Mouse (Mus musculus): ENCODE measurements around the gene Tmem116. TPM values are rescaled to one million over a fixed set of nuclear protein-coding genes. Genes with fewer than 3 reads are reported as not detected.
A peak's percentile ranks its signal among the peaks of the same experiment; 100 is the strongest.
"Not testable (repeated sequence)": the region's sequence is repeated elsewhere in the genome, so short reads cannot be mapped to it uniquely, and the experiment has no call there.

The Tmem116 gene
- total RNA-seq, 2 experiments from 2014 or later = 5.5 to 5.6 TPM

DNA sequence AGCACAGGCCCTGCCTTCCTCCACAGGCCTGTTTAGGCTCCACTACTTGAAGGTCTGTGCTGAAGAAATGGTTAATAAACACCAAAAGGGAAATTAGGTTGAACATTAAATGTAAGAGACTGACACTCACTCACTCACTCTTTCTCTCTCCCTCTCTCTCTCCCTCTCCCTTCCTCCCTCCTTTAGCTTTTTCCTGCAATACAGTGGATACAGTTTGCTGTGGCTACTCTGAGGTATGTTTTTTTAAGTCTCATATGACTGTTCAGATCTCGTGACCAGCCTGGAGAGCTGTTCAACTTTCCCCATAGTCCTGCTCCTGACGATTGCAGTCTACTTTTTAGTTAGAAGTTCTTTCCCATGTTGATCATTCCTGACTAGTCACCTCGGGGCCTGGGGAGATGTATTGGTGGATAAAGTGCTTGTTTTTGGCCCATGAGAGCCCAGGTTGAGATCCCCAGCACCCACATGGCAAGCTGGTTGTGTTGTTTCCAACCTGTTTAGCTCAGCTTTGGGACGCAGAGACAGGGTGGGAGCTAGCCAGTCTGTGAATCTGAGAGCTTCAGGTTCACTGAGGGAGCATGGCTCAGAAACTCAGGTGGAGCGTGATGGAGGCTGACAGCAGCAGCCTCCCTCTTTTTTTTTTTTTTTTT lies 12.0 kb downstream of the Tmem116 start:
- no peak for DNase-seq

- DNase-seq = no peak
These were observed 17.9 kb downstream of the Tmem116 start for GRCm38 (mm10) chr5:121469566-121469965.

DNA sequence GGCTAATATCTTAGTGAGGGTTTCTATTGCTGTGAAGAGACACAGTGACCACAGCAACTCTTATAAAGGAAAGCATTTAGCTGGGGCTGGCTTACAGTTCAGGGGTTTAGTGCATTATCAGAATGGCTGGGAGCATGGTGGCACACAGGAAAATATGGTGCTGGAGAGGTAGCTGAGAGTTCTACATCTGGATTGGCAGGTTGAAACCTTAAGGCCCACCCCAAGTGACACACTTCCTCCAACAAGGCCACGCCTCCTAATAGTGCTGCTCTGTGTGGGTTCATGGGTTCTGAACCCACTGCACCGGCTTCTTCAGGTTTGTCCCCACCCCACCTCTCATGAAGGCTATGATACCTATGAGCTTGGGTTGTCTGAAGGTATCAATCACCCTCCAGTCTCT lies 20.7 kb downstream of the Tmem116 start:
- no peak for DNase-seq

DNA sequence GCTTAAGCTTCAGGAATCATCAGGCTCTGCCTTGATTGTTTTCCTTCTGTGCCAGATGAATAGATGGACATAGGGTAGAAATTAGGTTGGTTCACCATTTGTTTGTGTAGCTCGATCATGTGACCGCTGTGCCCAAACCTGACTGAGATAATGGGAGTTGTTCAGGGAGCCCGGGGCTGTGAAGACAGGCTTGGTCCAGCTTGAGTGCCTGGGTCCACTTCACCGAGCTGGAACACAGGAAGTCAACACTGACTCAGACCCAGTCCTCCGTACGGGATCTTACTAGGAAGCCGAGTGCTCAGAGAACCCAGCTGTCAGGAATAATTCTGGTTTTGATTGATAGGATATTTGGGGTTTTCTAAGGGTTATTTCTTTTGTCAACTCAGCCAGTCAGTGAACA lies 22.9 kb downstream of the Tmem116 start:
- no peak for DNase-seq

DNA sequence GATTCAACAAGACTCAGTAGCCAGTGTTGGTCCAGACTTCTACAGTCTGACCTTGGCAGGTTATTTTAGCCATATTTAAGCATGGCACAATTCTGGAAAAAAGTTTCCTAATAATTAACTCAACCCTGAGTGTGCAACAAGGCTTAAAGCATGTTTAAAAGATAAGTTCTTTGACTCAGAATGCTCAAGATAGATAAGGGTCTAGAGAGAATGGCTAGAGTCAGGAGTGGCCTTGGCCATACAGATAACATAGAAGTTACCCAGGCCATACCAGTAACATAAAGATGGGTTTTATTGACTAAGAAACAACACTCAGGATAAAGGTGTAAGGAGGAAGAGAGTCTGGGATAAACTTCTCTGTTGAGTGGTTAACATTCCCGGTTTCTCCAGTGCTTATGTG lies 24.3 kb downstream of the Tmem116 start:
- no peak for DNase-seq

- DNase-seq = peak; percentile 46
These were observed 26.0 kb downstream of the Tmem116 start for GRCm38 (mm10) chr5:121477680-121478079.

- DNase-seq = no peak
These were observed 33.1 kb downstream of the Tmem116 start for GRCm38 (mm10) chr5:121484801-121485200.

GRCm38 (mm10) chr5:121493305-121493704 lies 41.6 kb downstream of the Tmem116 start:
- DNase-seq = no peak

GRCm38 (mm10) chr5:121500719-121501118 lies 49.0 kb downstream of the Tmem116 start:
- no peak for DNase-seq

DNA sequence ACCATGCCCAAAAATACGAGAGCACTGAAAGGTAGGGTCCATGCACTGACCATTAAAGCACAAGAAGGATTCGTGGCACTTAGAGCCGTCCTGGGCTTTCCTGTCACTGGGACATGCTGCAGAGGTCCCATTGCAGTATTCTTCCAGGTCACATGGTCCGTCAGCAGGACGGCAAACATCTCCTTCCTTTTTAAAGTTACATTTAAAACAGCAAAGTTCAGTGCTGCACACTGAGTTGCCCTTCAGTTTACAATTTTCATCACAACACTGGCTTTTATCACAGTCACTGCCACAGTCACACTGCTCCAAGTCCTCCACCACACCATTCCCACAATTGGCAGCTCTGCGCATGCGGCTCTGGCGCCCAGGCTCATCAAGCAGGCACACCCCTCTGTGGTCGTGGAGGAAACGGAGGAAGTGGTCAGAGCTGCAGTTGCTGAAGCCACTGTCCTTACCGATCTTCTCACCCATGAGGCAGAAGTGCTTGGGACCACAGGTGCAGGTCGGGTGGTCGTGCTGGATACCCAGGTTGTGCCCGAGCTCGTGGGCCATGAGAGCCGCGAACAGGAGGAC lies 49.8 kb downstream of the Tmem116 start:
- not testable (repeated sequence) for DNase-seq

DNA sequence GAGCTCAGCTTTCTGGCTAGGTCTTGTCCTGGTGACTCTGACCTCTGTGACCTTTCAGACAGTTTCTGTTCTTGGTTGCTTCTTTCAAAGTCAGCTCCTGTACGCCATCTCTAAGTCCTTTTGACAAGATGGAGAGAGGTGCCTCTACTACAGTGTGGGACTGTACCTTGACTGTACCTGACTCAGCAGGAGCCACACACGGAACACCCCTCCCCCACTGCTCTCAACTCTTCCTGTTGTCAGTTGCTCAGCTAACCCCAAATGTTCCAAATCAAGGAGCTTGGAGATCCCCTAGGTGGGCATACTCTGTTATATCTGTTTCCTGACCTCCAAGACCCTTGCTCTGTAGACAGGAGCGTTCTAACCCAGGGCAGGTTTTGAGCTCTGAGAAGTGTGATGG lies 51.5 kb downstream of the Tmem116 start, which contains the start of gene Adam1b:
Gene Adam1b, minus strand, starts transcription at position 205 of the 400 bp plus-strand sequence.
- no peak for DNase-seq

- no peak for DNase-seq
These were observed 55.2 kb downstream of the Tmem116 start for GRCm38 (mm10) chr5:121506846-121507245.

- DNase-seq = no peak
These were observed 58.3 kb downstream of the Tmem116 start for GRCm38 (mm10) chr5:121510009-121510408.

DNA sequence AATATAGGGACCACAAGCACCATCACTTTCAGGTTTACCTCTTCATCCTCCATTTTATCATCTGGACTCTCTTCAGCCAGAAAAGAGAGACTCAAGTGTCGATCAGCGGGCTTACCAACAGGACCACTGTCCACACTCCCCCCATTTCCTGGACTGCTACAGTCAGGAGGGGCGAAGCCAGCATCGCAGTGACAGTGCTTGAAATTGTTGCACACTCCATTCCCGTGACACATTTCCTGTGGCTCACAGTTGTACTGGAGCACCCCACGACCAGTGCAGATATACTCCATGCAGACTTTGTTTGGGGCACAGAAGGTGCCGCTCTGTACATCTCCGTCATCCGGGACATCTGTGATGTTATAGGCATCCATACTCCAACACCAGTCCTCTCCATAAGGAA lies 67.3 kb downstream of the Tmem116 start:
- no peak for DNase-seq

DNA sequence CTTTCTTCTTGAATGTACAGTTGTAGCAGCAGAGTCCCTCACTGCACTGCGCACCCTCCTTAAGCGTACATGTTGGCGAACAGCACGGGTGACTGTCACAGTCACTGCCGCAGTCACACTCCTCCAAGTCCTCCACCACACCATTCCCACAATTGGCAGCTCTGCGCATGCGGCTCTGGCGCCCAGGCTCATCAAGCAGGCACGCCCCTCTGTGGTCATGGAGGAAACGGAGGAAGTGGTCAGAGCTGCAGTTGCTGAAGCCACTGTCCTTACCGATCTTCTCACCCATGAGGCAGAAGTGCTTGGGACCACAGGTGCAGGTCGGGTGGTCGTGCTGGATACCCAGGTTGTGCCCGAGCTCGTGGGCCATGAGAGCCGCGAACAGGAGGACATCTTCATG lies 68.1 kb downstream of the Tmem116 start:
- not testable (repeated sequence) for DNase-seq

- DNase-seq = peak; percentile 56
These were observed 74.2 kb downstream of the Tmem116 start for GRCm38 (mm10) chr5:121525774-121526450.

GRCm38 (mm10) chr5:121526526-121526925 lies 74.8 kb downstream of the Tmem116 start:
- no peak for DNase-seq

- peak; percentile 10 for DNase-seq
These were observed 75.3 kb downstream of the Tmem116 start for GRCm38 (mm10) chr5:121526961-121527360.

- DNase-seq = no peak
These were observed 82.8 kb downstream of the Tmem116 start for GRCm38 (mm10) chr5:121534521-121534920.

GRCm38 (mm10) chr5:121535116-121535515 lies 83.4 kb downstream of the Tmem116 start:
- DNase-seq = no peak

GRCm38 (mm10) chr5:121536921-121537555 lies 85.3 kb downstream of the Tmem116 start:
- DNase-seq = no peak

DNA sequence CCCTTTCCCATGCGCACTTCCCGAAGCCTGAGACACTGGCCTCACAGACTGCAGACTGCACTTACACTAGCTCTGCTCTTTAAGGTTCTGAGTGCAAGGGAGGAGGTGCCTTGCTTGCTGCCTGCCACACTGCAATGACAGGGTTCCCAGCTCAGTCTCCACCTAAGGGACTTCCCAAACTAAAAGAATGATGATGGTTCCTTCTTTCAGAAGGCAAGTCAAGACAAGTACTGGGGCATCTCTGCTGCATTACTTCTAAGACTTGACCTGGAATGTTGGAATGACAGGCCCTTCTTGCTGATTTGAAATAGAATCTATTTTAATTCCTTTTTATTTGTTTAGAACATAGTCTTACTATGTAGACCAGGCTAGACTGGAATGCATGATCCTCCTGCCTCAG lies 85.9 kb downstream of the Tmem116 start:
- DNase-seq = no peak

GRCm38 (mm10) chr5:121540066-121540465 lies 88.4 kb downstream of the Tmem116 start:
- DNase-seq = no peak
